Mouse (Mus musculus): ENCODE data around the gene Nmnat2.

The Nmnat2 gene

DNA sequence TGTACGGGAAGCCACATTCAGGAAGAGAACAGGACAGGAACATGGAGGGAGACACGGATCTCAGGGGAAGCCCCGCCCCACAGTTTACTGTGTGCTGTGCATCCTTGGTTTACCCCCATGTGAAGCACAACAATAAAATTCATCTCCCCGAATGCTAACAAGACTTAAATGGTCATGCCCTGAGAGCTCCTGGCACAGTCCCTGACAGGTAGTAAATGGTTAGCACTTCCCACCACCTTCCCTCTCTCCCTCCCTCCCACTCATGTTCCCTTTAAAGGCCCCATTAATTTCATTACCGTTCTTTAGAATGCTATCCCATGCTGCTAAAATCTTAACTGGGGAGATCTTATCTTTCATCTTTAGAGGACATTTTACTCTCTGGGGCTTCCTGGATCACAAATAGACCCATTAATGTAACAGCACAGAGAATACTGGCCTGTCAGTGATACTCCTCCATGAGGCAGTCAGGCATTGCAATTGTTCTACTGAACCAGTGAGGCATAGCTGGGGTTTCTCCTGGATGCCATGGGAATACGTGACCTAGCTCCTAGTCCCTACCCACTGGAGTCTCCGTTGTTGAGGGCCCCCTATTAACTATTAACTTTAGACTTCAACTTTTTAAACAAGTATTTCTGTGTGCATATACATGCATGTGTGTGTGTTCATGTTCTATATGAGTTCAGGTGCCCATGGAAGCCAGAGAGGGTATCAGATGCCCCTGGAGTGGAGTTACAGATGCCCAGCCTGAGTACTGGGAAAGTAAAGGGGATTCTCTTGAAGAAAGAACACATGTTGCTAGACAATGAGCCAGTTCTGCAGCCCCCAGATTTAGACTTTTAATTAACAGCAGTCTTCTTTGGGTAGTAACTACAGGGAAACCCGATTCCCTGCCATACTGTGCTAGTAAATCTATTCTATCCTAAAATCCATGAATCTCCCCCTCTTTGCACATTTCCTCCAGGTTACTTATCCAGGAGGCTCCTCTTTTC is 170.8 kb downstream of the Nmnat2 start:
- DNase-seq (ENCODE audit: low spot score), result no peak

DNA sequence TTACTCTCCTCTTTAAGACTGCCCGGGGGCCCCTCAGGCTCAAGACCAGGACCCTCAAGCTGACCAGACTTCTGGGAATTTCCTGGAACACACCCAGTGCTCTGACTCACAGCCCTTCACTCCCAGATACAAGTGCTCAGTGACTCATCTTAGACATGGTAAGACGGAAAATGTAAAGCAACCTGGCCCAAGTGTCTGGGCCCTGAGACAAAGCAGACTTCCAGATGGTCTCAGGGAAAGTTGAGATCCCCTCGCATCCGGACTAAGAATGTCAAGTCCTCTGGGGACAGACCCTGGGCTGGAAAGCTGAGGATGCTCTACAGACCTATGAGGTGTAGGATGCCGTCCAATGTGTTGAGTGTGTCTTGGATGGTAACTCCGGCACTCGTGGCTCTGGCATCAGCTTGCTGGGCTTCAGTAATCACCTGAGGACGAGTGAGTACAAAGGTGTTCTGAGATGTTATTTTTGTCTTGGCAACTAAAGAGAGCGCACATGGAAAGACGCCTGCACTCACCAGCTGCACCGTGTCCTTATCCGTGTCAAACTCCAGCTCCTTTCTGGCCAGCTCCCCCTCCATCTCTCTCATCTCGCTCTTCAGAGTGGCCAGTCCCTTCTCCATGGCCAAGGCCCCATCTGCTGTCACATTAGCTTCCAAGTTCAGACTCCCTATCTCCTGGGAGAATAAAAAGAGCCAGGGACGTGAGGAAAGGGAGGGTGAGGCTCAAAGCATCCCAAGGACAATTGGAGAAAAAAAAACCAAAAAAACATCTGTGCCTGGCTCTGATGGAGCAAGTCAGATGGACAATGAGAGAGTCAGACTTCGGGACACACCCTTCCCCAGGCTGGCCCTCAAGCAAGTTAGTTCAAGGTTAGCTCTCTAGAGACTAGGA is 171.9 kb downstream of the Nmnat2 start:
- no peak for DNase-seq (ENCODE audit: low spot score)

- DNase-seq (ENCODE audit: low spot score), result no peak
These were observed 172.8 kb downstream of the Nmnat2 start for GRCm38 (mm10) chr1:153127622-153128021.

GRCm38 (mm10) chr1:153128780-153129179 is 174.0 kb downstream of the Nmnat2 start:
- DNase-seq (ENCODE audit: low spot score), result no peak

GRCm38 (mm10) chr1:153129992-153130713 is 175.4 kb downstream of the Nmnat2 start:
- no peak for DNase-seq (ENCODE audit: low spot score)

GRCm38 (mm10) chr1:153133865-153134781 is 179.3 kb downstream of the Nmnat2 start:
- DNase-seq (ENCODE audit: low spot score), result no peak

GRCm38 (mm10) chr1:153136647-153137046 is 181.9 kb downstream of the Nmnat2 start:
- no peak for DNase-seq (ENCODE audit: low spot score)

- DNase-seq (ENCODE audit: low spot score), result no peak
These were observed 183.7 kb downstream of the Nmnat2 start for GRCm38 (mm10) chr1:153138486-153138885.

DNA sequence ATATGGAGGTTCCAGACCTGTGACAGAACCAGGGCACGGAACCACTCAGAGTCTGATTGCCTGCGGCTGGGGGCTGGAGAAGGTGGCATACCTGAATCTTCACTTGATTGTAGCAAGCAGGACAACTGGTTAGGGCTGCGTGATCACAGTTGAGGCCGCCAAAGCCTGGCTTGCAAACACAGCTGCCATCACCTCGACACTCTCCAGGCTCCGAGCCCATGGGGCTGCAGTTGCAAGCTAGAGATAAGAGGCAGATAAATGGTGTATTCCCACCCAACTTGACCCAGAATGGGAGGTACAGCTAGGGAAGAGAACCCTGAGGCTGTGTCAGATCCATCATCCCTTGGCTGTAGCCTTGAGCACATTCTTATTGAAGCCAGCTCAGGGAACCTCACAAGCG is 184.8 kb downstream of the Nmnat2 start:
- no peak for DNase-seq (ENCODE audit: low spot score)

- no peak for DNase-seq (ENCODE audit: low spot score)
These were observed 185.5 kb downstream of the Nmnat2 start for GRCm38 (mm10) chr1:153140265-153140664.

- DNase-seq (ENCODE audit: low spot score), result no peak
These were observed 186.0 kb downstream of the Nmnat2 start for GRCm38 (mm10) chr1:153140747-153141228.

- no peak for DNase-seq (ENCODE audit: low spot score)
These were observed 189.2 kb downstream of the Nmnat2 start for GRCm38 (mm10) chr1:153144021-153144420.

GRCm38 (mm10) chr1:153145791-153146190 is 191.0 kb downstream of the Nmnat2 start:
- DNase-seq (ENCODE audit: low spot score), result no peak

GRCm38 (mm10) chr1:153152594-153152993 is 197.8 kb downstream of the Nmnat2 start:
- DNase-seq (ENCODE audit: low spot score), result no peak

DNA sequence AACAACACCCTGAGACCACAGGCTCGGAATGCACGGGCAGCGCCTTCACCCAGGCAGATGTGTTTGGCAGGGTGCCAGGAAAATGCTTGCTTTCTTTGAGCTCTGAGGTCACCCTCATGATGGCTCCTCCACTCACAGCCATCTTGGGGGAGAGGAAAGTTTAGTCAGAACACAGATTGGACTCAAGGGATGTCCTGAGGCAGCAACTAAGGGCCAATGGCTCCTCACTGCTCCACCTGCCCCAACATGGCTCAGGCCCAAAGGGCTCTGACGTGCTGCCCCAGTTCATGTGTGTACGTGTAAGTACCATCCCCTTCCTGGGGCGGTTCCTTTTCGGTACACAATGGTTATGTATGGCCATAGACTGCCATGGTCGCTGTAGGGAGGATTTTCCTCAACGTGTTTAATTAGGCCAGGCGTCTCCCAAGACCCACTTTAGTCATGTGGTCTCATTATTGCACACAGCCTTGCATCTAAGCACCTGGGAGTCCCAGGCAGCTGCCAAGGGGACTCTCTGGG is 198.9 kb downstream of the Nmnat2 start:
- DNase-seq (ENCODE audit: low spot score), result no peak

DNA sequence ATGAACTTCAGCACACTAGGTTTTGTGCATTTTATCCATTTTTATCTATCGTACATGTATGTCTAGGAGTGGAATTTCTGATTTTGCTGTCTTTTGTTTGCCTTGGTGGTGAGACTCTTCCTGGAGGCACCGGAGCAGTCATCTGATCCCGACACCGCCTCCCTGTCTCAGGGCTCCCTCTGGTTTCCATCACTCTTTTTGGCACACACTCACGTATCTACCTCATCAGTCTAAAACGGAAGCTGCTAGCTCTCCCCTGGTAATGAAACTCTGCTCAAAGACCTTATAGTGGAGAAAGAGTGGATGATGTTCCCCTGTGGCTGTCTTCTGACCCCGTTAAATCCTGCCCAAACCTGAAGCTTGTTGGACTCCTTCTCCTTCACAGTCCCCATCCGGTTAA is 200.6 kb downstream of the Nmnat2 start:
- no peak for DNase-seq (ENCODE audit: low spot score)

- no peak for DNase-seq (ENCODE audit: low spot score)
These were observed 202.3 kb downstream of the Nmnat2 start for GRCm38 (mm10) chr1:153157021-153157623.

DNA sequence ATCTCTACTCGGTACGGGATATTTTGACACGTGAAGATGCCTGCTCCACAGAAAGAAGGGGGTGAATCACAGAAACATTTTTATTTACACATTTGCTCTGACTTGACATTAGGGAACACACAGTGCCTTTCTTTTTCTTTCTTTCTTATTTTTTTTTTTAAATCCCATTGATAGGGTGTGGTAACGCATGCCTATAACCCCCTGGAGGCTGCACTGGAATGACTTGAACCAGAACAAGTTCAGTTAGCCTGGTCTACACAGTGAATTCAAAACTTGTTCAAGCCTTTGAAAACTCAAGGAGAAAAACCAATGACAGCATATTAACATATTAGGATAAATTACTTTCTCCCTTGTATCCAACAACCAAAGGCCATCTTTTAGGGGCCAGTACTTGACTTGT is 204.3 kb downstream of the Nmnat2 start:
- DNase-seq (ENCODE audit: low spot score), result no peak

DNA sequence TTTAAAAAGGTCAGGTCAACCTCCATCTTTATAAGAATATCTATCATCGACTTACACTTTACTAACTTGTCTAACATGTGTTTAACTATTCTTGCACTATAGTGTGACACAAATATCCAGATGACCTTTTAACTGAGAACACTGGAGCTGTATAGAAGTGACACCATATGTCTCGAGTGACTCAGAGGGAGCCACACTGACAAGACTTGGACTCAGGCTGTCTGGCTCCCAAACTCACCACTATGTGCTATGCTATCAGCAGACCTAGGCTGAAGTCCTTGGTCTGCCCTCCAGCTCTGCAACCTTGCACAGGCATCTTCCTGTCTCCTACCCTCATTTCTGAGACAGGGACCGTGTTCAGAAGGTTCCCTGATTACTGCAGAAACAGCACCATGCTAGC is 209.0 kb downstream of the Nmnat2 start:
- DNase-seq (ENCODE audit: low spot score), result no peak

DNA sequence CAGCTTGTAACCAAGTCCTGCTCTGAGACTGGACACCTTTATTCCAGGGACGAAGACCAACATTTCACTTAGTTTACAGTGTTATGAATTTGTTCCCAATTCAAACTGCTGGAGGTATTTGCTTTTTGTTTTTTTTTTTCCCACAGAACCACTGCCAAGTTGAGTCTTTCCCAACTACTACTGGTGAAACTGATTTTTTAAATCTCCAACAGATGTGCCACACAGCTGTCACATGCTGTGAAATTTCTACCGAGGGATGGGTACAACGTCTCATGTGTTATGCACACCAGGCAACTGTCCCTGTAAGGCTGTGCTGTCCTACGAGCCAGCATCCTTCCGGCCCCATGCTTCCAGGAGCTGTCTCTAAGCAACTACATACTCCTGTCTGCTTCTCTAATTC is 213.5 kb downstream of the Nmnat2 start:
- DNase-seq (ENCODE audit: low spot score), result no peak
